Mouse (Mus musculus) heart, embryonic 14.5 days (tissue): ENCODE data around the gene Auts2. TPM values are rescaled to one million over a fixed set of nuclear protein-coding genes. Genes with fewer than 3 reads are reported as not detected.

Source experiments
- ATAC-seq: fragments of 200-750 bp; cut with Nextera tagmentation; 2 replicates; pipeline ENCODE4 v1.8.0; 2017; ENCODE audit warnings: low read depth, moderate TSS enrichment; ENCODE audit not compliant: insufficient number of reproducible peaks, insufficient read depth, low FRiP score
- H3K27ac ChIP-seq, 2 experiments: fragments of 200-500 bp in 1 of 2; fragments of 300-500 bp in 1 of 2; sonication (generic) in 1 of 2; replicated peaks in 1 of 2; 2 replicates each; pipeline ENCODE4 v1.5.1; 2012 to 2014; ENCODE audit warnings: low read depth in 2 of 2, low read length in 2 of 2, control low read depth in 1 of 2, mild to moderate bottlenecking in 1 of 2, mixed read lengths in 1 of 2; ENCODE audit not compliant: control insufficient read depth in 1 of 2, insufficient read depth in 1 of 2
- H3K27me3 ChIP-seq: fragments of 300-500 bp; sonication (generic); 2 replicates; pipeline ENCODE4 v1.6.1; 2014; ENCODE audit warnings: mild to moderate bottlenecking, low read length, control low read depth; ENCODE audit not compliant: control insufficient read depth, insufficient read depth
- H3K36me3 ChIP-seq: fragments of 300-500 bp; sonication (generic); 2 replicates; pipeline ENCODE4 v1.6.1; 2014; ENCODE audit warnings: mild to moderate bottlenecking, control low read depth, low read length, mixed read lengths; ENCODE audit not compliant: control insufficient read depth, insufficient read depth
- H3K4me1 ChIP-seq, 2 experiments: fragments of 200-500 bp in 1 of 2; fragments of 300-500 bp in 1 of 2; sonication (generic) in 1 of 2; 2 replicates each; pipeline ENCODE4 v1.6.1; 2012 to 2014; ENCODE audit warnings: low read length in 2 of 2, control low read depth in 1 of 2, mixed read lengths in 1 of 2; ENCODE audit not compliant: control insufficient read depth in 2 of 2, insufficient read depth in 2 of 2
- H3K4me2 ChIP-seq: fragments of 300-500 bp; sonication (generic); 2 replicates; pipeline ENCODE4 v1.6.1; 2014; ENCODE audit warnings: mild to moderate bottlenecking, low read length
- H3K4me3 ChIP-seq, 2 experiments: fragments of 200-500 bp in 1 of 2; fragments of 300-500 bp in 1 of 2; sonication (generic) in 1 of 2; 2 replicates each; pipeline ENCODE4 v1.5.1; 2012 to 2014; ENCODE audit warnings: low read length in 2 of 2, mild to moderate bottlenecking in 2 of 2, control low read depth in 1 of 2, low read depth in 1 of 2, moderate library complexity in 1 of 2; ENCODE audit not compliant: control insufficient read depth in 1 of 2, insufficient read depth in 1 of 2
- H3K9ac ChIP-seq: fragments of 300-500 bp; sonication (generic); 2 replicates; pipeline ENCODE4 v1.6.1; 2014; ENCODE audit warnings: mild to moderate bottlenecking, low read length
- H3K9me3 ChIP-seq: fragments of 300-500 bp; sonication (generic); 2 replicates; pipeline ENCODE4 v1.6.1; 2016; ENCODE audit warnings: low read length, control low read depth; ENCODE audit not compliant: control insufficient read depth
- WGBS: fragments of 180-500 bp; shearing (Covaris S2); extraction: QIAGEN DNeasy Blood & Tissue Kit; methylation state at CpG from one replicate; pipeline ENCODE4 v1.1.7; 2014; 5-methylcytosine and 5-hydroxymethylcytosine counted together
- polyA plus RNA-seq: library from polyadenylated mRNA; unstranded; fragments of >200 nt; fragmentation: Nextera tagmentation; extraction: Ambion mirVana; gene quantifications from 2 replicates; pipeline ENCODE4 v1.2.1, GENCODE M21; 2014

Auts2 gene
- polyA plus RNA-seq, 1 experiment from 2014 or later: 18.0 TPM

DNA sequence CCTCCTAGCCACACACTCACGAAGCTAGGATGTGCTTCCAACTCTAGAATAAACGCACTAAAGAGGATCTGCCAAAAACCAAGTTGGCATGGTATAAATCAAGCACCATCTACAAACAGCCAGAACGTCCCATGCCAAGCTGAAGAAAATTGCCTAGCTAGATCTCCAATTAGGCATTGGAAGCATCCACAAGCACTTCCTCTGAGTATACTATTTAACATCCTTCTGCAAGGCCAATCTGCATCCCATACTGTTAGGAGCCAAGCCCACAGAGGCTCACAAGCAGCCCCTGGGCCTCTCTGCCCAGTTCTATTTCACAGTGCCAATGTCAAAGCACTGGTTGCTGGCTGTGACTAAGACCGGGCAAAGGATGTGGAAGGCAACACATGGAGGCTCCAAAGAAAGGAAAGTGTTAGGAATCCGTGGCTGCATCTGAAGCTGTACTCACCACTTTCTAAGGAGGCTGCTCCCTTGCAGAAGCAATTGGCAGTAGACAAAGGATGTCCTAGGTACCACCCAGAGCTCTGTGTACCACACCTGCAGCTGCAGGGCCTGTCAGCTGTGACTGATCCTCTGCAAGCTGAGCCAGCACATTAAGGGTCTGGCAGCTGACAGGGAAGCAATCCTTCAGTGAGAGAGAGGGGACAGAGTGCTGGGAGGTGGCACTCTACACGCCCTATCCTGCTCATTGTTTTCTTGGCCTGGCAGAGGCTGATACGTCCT is 407.0 kb downstream of the Auts2 start:
- Histone ChIP-seq H3K27ac (no peak overlapping the region), H3K4me3 (no peak overlapping the region), H3K27me3 (no peaks in the 10 kb centered on the region), H3K4me1 (peaks cover 3 to 19% of the 10 kb centered on the region in 2 experiments), H3K9ac (no peak overlapping the region), H3K9me3 (no peaks in the 10 kb centered on the region), H3K4me2 (no peak overlapping the region), H3K36me3 (no peaks in the 10 kb centered on the region)
- 56% methylated on average over 7 of the region's 7 CpGs for WGBS
- ATAC-seq: no peak

DNA sequence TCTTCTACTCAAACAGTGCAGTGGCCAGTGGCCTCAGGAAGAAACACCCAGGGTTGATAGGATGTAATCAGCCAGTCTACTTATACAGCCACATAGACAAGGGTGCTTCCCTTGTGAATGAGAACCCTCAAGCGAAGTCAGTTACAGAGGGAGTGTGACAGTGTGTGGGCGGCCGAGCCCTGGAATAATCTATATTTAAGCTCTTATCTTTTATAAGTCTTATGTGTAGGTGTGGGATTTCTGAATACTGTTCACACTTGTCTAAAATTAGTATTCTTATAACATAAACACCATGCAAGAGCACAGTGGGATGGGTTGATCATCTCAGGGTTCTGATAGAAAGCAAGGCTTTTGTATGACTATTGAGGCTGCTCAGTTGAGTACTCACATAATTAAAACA is 411.2 kb downstream of the Auts2 start:
- no peak overlapping the region for H3K4me3 ChIP-seq
- no peak overlapping the region for H3K9ac ChIP-seq
- 48% methylated on average over 3 of the region's 3 CpGs for WGBS
- no peak overlapping the region for H3K4me2 ChIP-seq
- H3K4me1 ChIP-seq: peaks cover 3 to 25% of the 10 kb centered on the region in 2 experiments
- no peak overlapping the region for H3K27ac ChIP-seq
- H3K36me3 ChIP-seq: no peaks in the 10 kb centered on the region
- no peak; the same call in 1 of the 2 replicates for ATAC-seq
- no peaks in the 10 kb centered on the region for H3K27me3 ChIP-seq
- no peaks in the 10 kb centered on the region for H3K9me3 ChIP-seq

GRCm38 (mm10) chr5:132130577-132130976 is 412.6 kb downstream of the Auts2 start:
- Histone ChIP-seq H3K4me1 (peaks cover 3 to 21% of the 10 kb centered on the region in 2 experiments), H3K9ac (no peak overlapping the region)
- WGBS: 63% methylated on average over 4 of the region's 4 CpGs

DNA sequence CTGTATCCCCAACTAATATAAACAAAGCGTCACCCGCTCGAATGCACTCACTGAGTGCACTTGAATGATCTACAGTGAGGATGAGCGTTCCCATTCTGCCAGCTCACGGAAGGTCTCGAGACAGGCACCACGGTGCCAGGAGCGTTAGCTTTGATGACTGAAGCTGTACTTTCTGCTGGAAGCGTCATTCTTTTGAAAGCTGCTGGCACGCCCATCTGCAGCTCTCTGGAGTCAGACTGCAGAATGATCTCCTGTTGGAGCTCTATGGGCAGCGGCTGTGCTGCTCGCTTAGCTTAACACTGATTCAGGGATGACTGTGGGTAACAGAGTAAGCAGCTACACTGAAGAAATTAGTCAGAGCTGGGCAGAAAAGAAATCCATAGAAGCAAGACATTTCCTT is 416.5 kb downstream of the Auts2 start:
- Histone ChIP-seq H3K36me3 (no peaks in the 10 kb centered on the region), H3K4me1 (peaks cover 0 to 13% of the 10 kb centered on the region in 2 experiments; a peak in 3 of 4 replicates)
- WGBS: 90% methylated on average over 12 of the region's 12 CpGs

More at GRCm38 (mm10) chr5:132130577-132130976, 412.6 kb downstream of the Auts2 start:
- Histone ChIP-seq H3K27me3 (no peaks in the 10 kb centered on the region), H3K4me3 (no peak overlapping the region), H3K27ac (no peak overlapping the region), H3K4me2 (no peak overlapping the region), H3K36me3 (no peaks in the 10 kb centered on the region), H3K9me3 (no peaks in the 10 kb centered on the region)
- no peak for ATAC-seq

DNA sequence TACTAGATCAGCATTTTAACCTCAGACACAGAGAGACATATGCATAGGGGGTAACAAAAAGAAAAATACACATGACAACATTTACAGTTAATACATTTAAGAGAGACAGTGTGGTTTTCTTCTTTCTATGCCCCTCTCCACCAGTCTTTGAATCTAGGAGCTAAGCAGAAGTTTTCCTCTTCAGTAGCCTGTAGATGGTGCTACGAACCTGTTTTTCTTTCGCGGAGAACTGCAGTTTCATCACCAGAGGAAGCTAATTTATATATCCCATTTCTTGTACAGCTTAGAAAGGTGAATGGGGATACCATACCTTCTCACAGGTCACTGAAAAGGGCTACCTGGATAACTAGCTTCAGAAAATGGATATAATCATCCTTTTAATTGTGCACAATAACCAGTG is 427.5 kb downstream of the Auts2 start:
- no peaks in the 10 kb centered on the region for H3K9me3 ChIP-seq
- no peak overlapping the region for H3K9ac ChIP-seq
- 66% methylated on average over 3 of the region's 3 CpGs for WGBS

More for the DNA sequence above, 416.5 kb downstream of the Auts2 start:
- H3K27ac ChIP-seq: no peak overlapping the region
- no peaks in the 10 kb centered on the region for H3K9me3 ChIP-seq
- H3K4me2 ChIP-seq: no peak overlapping the region
- H3K9ac ChIP-seq: no peak overlapping the region
- no peaks in the 10 kb centered on the region for H3K27me3 ChIP-seq
- H3K4me3 ChIP-seq: no peak overlapping the region
- no peak for ATAC-seq

GRCm38 (mm10) chr5:132114561-132115301 is 428.4 kb downstream of the Auts2 start:
- no peak overlapping the region for H3K27ac ChIP-seq
- no peaks in the 10 kb centered on the region for H3K27me3 ChIP-seq
- no peak for ATAC-seq
- 74% methylated on average over 8 of the region's 8 CpGs for WGBS
- no peak overlapping the region for H3K4me3 ChIP-seq
- H3K36me3 ChIP-seq: no peaks in the 10 kb centered on the region
- no peaks in the 10 kb centered on the region for H3K9me3 ChIP-seq
- no peaks in the 10 kb centered on the region for H3K4me1 ChIP-seq
- H3K4me2 ChIP-seq: no peak overlapping the region
- H3K9ac ChIP-seq: no peak overlapping the region

More for the DNA sequence above, 427.5 kb downstream of the Auts2 start:
- no peak for ATAC-seq
- Histone ChIP-seq H3K4me1 (no peaks in the 10 kb centered on the region), H3K27ac (no peak overlapping the region), H3K4me2 (no peak overlapping the region), H3K4me3 (no peak overlapping the region), H3K36me3 (no peaks in the 10 kb centered on the region), H3K27me3 (no peaks in the 10 kb centered on the region)

- Histone ChIP-seq H3K36me3 (no peaks in the 10 kb centered on the region), H3K4me1 (no peaks in the 10 kb centered on the region), H3K9me3 (no peaks in the 10 kb centered on the region), H3K4me2 (no peak overlapping the region), H3K27me3 (no peaks in the 10 kb centered on the region), H3K9ac (no peak overlapping the region), H3K4me3 (no peak overlapping the region), H3K27ac (no peak overlapping the region)
- no peak for ATAC-seq
- WGBS: 82% methylated on average over 7 of the region's 7 CpGs
Observed at GRCm38 (mm10) chr5:132113480-132113879, 429.7 kb downstream of the Auts2 start.
